Mouse (Mus musculus) testis, adult 2 months (tissue): ENCODE measurements around the gene Cd207. TPM values are rescaled to one million over a fixed set of nuclear protein-coding genes. Genes with fewer than 3 reads are reported as not detected.

Experiments
- H3K27ac ChIP-seq: fragments of 200-500 bp; 2 replicates; pipeline ENCODE4 v1.5.1; 2012; ENCODE audit warnings: low read depth, low read length; ENCODE audit not compliant: control insufficient read depth, insufficient read depth
- H3K27me3 ChIP-seq: fragments of 200-500 bp; 2 replicates; pipeline ENCODE4 v1.6.1; 2012; ENCODE audit warnings: mild to moderate bottlenecking, low read length, moderate library complexity; ENCODE audit not compliant: control insufficient read depth, insufficient read depth
- H3K36me3 ChIP-seq: fragments of 200-500 bp; 2 replicates; pipeline ENCODE4 v1.6.1; 2012; ENCODE audit warnings: mild to moderate bottlenecking, low read length; ENCODE audit not compliant: control insufficient read depth, insufficient read depth
- H3K4me1 ChIP-seq: fragments of 200-500 bp; 2 replicates; pipeline ENCODE4 v1.6.1; 2012; ENCODE audit warnings: low read length; ENCODE audit not compliant: control insufficient read depth, insufficient read depth
- H3K4me3 ChIP-seq: fragments of 200-500 bp; 2 replicates; pipeline ENCODE4 v1.5.1; 2012; ENCODE audit warnings: low read depth, mild to moderate bottlenecking, low read length, moderate library complexity, mixed read lengths; ENCODE audit not compliant: control insufficient read depth
- CTCF ChIP-seq: fragments of 200-500 bp; IDR thresholded peaks from 2 replicates; pipeline ENCODE4 v1.5.1; 2012; ENCODE audit warnings: low read depth, mild to moderate bottlenecking, inconsistent platforms, low read length, moderate library complexity; ENCODE audit not compliant: control insufficient read depth, insufficient read depth, insufficient replicate concordance
- POLR2A ChIP-seq: fragments of 200-500 bp; IDR thresholded peaks from 2 replicates; pipeline ENCODE4 v1.6.1; 2012; ENCODE audit warnings: low read depth, mild to moderate bottlenecking, inconsistent platforms, low read length, moderate library complexity; ENCODE audit not compliant: control insufficient read depth
- polyA plus RNA-seq: library from polyadenylated mRNA; depleted of rRNA; stranded (reverse); fragments of >200 nt; gene quantifications from 2 replicates; pipeline ENCODE4 v1.2.3, GENCODE M21; 2012

Gene Cd207
- polyA plus RNA-seq, 1 experiment, result not detected

- H3K4me3 ChIP-seq, result peak overlapping the region; percentile 66
- no peaks in the 10 kb centered on the region for H3K36me3 ChIP-seq
- TF ChIP-seq POLR2A (no peak), CTCF (no peak)
- H3K27me3 ChIP-seq, result no peaks in the 10 kb centered on the region
- no peak overlapping the region for H3K27ac ChIP-seq
- peaks cover 37% of the 10 kb centered on the region for H3K4me1 ChIP-seq
Measured at GRCm38 (mm10) chr6:83713271-83714136, 35.8 kb upstream of the Cd207 start.

GRCm38 (mm10) chr6:83711725-83712475, 34.2 kb upstream of the Cd207 start:
- Histone ChIP-seq H3K4me1 (peaks cover 35% of the 10 kb centered on the region), H3K27me3 (no peaks in the 10 kb centered on the region), H3K4me3 (peak overlapping the region; percentile 79), H3K27ac (no peak overlapping the region), H3K36me3 (no peaks in the 10 kb centered on the region)
- TF ChIP-seq CTCF (no peak), POLR2A (peak; percentile 30; the same call in 1 of the 2 replicates)

DNA sequence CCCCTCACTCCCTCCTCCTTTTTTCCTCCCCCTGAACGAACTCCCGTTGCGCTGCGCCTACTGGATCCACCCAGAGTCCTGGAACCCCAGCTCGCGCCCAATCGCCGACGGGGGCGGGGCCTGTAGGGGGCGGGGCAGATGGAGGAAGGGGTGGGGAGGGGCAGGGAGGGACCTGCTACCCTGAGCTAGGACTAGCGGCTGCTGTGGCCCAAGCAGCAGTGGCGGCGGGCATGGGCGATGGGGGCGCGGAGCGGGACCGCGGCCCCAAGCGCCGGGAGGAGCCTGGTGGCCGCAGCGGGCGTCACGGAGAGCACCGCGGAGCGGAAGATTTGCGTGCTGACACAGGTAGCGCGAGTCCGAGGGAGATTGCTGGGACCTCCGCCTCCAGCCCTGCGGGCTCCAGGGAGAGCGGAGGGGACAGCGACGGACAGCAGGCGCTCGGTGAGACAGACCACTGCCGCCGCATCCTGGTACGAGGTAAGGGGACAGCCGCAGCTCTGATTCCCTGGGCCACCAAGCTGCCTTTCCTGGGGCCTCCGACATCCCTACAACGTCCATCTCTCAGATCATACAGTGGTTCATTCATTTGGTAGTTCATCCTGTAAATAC, 33.5 kb upstream of the Cd207 start, which contains the start of gene Vax2:
Gene Vax2, plus strand, starts transcription at position 198 of the 609 bp plus-strand sequence.
- no peak for TF ChIP-seq POLR2A
- TF ChIP-seq CTCF, result no peak
- H3K27ac ChIP-seq, result no peak within 1 kb of the TSS
- H3K4me1 ChIP-seq, result peaks cover 35% of the 10 kb centered on the region
- no peaks in the 10 kb centered on the region for H3K27me3 ChIP-seq
- H3K4me3 ChIP-seq, result peak within 1 kb of the TSS; percentile 84
- H3K36me3 ChIP-seq, result no peaks in the 10 kb centered on the region

GRCm38 (mm10) chr6:83710361-83711066, 32.9 kb upstream of the Cd207 start:
- no peak overlapping the region for H3K27ac ChIP-seq
- H3K4me3 ChIP-seq, result peak overlapping the region; percentile 84
- no peaks in the 10 kb centered on the region for H3K27me3 ChIP-seq
- peaks cover 31% of the 10 kb centered on the region for H3K4me1 ChIP-seq
- TF ChIP-seq CTCF, result no peak
- no peaks in the 10 kb centered on the region for H3K36me3 ChIP-seq

GRCm38 (mm10) chr6:83707738-83708510, 30.3 kb upstream of the Cd207 start:
- H3K27ac ChIP-seq, result no peak overlapping the region
- no peaks in the 10 kb centered on the region for H3K36me3 ChIP-seq
- no peak overlapping the region for H3K4me3 ChIP-seq
- H3K27me3 ChIP-seq, result no peaks in the 10 kb centered on the region
- H3K4me1 ChIP-seq, result peaks cover 24% of the 10 kb centered on the region
- TF ChIP-seq POLR2A (no peak), CTCF (no peak)

DNA sequence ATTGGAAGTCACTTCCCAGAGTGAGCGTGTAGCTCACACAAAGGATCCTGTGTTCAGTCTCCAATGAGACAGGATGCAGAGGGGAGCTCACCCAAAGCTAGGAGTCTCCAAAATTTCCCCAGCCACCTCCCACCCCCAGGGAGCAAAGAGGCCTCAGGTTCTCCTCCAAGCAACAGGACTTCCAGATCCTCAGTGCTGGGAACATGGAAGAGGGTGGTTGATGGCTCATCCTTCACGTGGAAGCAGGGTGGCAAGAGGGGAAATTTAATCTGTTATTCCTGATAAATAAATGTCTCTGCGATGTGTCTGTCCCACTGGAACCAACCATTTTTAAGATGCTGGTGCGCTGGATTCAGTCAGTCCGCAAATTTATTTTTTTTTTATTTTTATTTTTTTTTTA, 27.0 kb upstream of the Cd207 start:
- H3K4me3 ChIP-seq, result no peak overlapping the region
- H3K36me3 ChIP-seq, result no peaks in the 10 kb centered on the region
- H3K27ac ChIP-seq, result no peak overlapping the region
- peaks cover 2% of the 10 kb centered on the region; the same call in 1 of the 2 replicates for H3K27me3 ChIP-seq
- peaks cover 5% of the 10 kb centered on the region for H3K4me1 ChIP-seq
- no peak for TF ChIP-seq POLR2A
- TF ChIP-seq CTCF, result no peak
